Mouse (Mus musculus): ENCODE measurements around the gene Nans. TPM values are rescaled to one million over a fixed set of nuclear protein-coding genes. Genes with fewer than 3 reads are reported as not detected.
A peak's percentile ranks its signal among the peaks of the same experiment; 100 is the strongest.

Nans gene
- total and polyA plus RNA-seq, 2 experiments from 2014 or later, result 36.2 to 54.2 TPM

- no peak overlapping the region for H3K4me3 ChIP-seq (ENCODE audit: low read depth, low read length)
- H3K27me3 ChIP-seq (ENCODE audit: control insufficient read depth, insufficient read depth, low read length), result no peaks in the 10 kb centered on the region
- H3K4me1 ChIP-seq (ENCODE audit: control insufficient read depth, insufficient read depth), result peaks cover 9% of the 10 kb centered on the region; the same call in 1 of the 2 replicates
- WGBS, result 79% methylated on average over 7 of the region's 7 CpGs
- H3K9ac ChIP-seq (replicated peaks; ENCODE audit: low read depth, low read length), result no peak overlapping the region
- H3K9me3 ChIP-seq (replicated peaks; ENCODE audit: control insufficient read depth, low read length), result no peaks in the 10 kb centered on the region
- DNase-seq (ENCODE audit: low spot score), result no peak
- H3K36me3 ChIP-seq (replicated peaks; ENCODE audit: control insufficient read depth, insufficient read depth, low read length), result peaks cover 74% of the 10 kb centered on the region
- ATAC-seq (ENCODE audit: insufficient read depth, low read depth), result peak; percentile 57; the same call in 1 of the 2 replicates
- TF ChIP-seq EP300 (IDR thresholded peaks at IDR 0.05; ENCODE audit: low read depth) (no peak), CTCF (IDR thresholded peaks at IDR 0.05; ENCODE audit: low read depth) (peak; percentile 48)
- H3K4me2 ChIP-seq (ENCODE audit: low read depth, low read length), result no peak overlapping the region
- H3K27ac ChIP-seq (ENCODE audit: low read depth), result no peak overlapping the region
Measured at GRCm38 (mm10) chr4:46463130-46463830, 25.8 kb upstream of the Nans start.

GRCm38 (mm10) chr4:46465740-46466139 lies 23.3 kb upstream of the Nans start:
- DNase-seq (ENCODE audit: low spot score) (no peak), ATAC-seq (ENCODE audit: insufficient read depth, low read depth) (no peak)
- Histone ChIP-seq H3K9me3 (replicated peaks; ENCODE audit: control insufficient read depth, low read length) (no peaks in the 10 kb centered on the region), H3K9ac (replicated peaks; ENCODE audit: low read depth, low read length) (no peak overlapping the region), H3K4me1 (ENCODE audit: control insufficient read depth, insufficient read depth) (0 out of 2 replicates have a peak, but pooled peaks cover 9% of the 10 kb centered on the region), H3K27me3 (ENCODE audit: control insufficient read depth, insufficient read depth, low read length) (no peaks in the 10 kb centered on the region), H3K27ac (ENCODE audit: low read depth) (no peak overlapping the region), H3K4me3 (ENCODE audit: low read depth, low read length) (no peak overlapping the region), H3K36me3 (replicated peaks; ENCODE audit: control insufficient read depth, insufficient read depth, low read length) (peaks cover 88% of the 10 kb centered on the region), H3K4me2 (ENCODE audit: low read depth, low read length) (no peak overlapping the region)
- 89% methylated on average over 3 of the region's 3 CpGs for WGBS
- no peak for TF ChIP-seq EP300 (IDR thresholded peaks at IDR 0.05; ENCODE audit: low read depth)
- peak; percentile 37; the same call in 1 of the 2 replicates for TF ChIP-seq CTCF (IDR thresholded peaks at IDR 0.05; ENCODE audit: low read depth)

GRCm38 (mm10) chr4:46475101-46475500 lies 13.9 kb upstream of the Nans start:
- no peaks in the 10 kb centered on the region for H3K9me3 ChIP-seq (replicated peaks; ENCODE audit: control insufficient read depth, low read length)
- DNase-seq (ENCODE audit: low spot score) (no peak), ATAC-seq (ENCODE audit: insufficient read depth, low read depth) (no peak)
- no peak overlapping the region for H3K9ac ChIP-seq (replicated peaks; ENCODE audit: low read depth, low read length)
- H3K27me3 ChIP-seq (ENCODE audit: control insufficient read depth, insufficient read depth, low read length), result no peaks in the 10 kb centered on the region
- no peaks in the 10 kb centered on the region for H3K4me1 ChIP-seq (ENCODE audit: control insufficient read depth, insufficient read depth)
- no peak overlapping the region for H3K27ac ChIP-seq (ENCODE audit: low read depth)
- peaks cover 51% of the 10 kb centered on the region for H3K36me3 ChIP-seq (replicated peaks; ENCODE audit: control insufficient read depth, insufficient read depth, low read length)
- no peak overlapping the region for H3K4me2 ChIP-seq (ENCODE audit: low read depth, low read length)
- no peak overlapping the region for H3K4me3 ChIP-seq (ENCODE audit: low read depth, low read length)
- TF ChIP-seq CTCF (IDR thresholded peaks at IDR 0.05; ENCODE audit: low read depth) (no peak), EP300 (IDR thresholded peaks at IDR 0.05; ENCODE audit: low read depth) (no peak)
- 89% methylated on average over 5 of the region's 5 CpGs for WGBS

GRCm38 (mm10) chr4:46479081-46479480 lies 10.0 kb upstream of the Nans start:
- DNase-seq (ENCODE audit: low spot score) (no peak), ATAC-seq (ENCODE audit: insufficient read depth, low read depth) (no peak)
- Histone ChIP-seq H3K27ac (ENCODE audit: low read depth) (no peak overlapping the region), H3K36me3 (replicated peaks; ENCODE audit: control insufficient read depth, insufficient read depth, low read length) (peaks cover 20% of the 10 kb centered on the region), H3K4me1 (ENCODE audit: control insufficient read depth, insufficient read depth) (no peaks in the 10 kb centered on the region), H3K4me2 (ENCODE audit: low read depth, low read length) (no peak overlapping the region), H3K9me3 (replicated peaks; ENCODE audit: control insufficient read depth, low read length) (no peaks in the 10 kb centered on the region), H3K4me3 (ENCODE audit: low read depth, low read length) (no peak overlapping the region), H3K27me3 (ENCODE audit: control insufficient read depth, insufficient read depth, low read length) (no peaks in the 10 kb centered on the region), H3K9ac (replicated peaks; ENCODE audit: low read depth, low read length) (no peak overlapping the region)
- WGBS, result 89% methylated on average over 2 of the region's 2 CpGs
- no peak for TF ChIP-seq CTCF (IDR thresholded peaks at IDR 0.05; ENCODE audit: low read depth)
- no peak for TF ChIP-seq EP300 (IDR thresholded peaks at IDR 0.05; ENCODE audit: low read depth)

- H3K27ac ChIP-seq (ENCODE audit: low read depth), result peak overlapping the region; percentile 79
- H3K9ac ChIP-seq (replicated peaks; ENCODE audit: low read depth, low read length), result no peak overlapping the region; the same call in 1 of the 2 replicates
- H3K27me3 ChIP-seq (ENCODE audit: control insufficient read depth, insufficient read depth, low read length), result no peaks in the 10 kb centered on the region
- TF ChIP-seq CTCF (IDR thresholded peaks at IDR 0.05; ENCODE audit: low read depth), result no peak
- no peak for TF ChIP-seq EP300 (IDR thresholded peaks at IDR 0.05; ENCODE audit: low read depth)
- peaks cover 12% of the 10 kb centered on the region for H3K4me1 ChIP-seq (ENCODE audit: control insufficient read depth, insufficient read depth)
- no peak overlapping the region for H3K4me2 ChIP-seq (ENCODE audit: low read depth, low read length)
- H3K4me3 ChIP-seq (ENCODE audit: low read depth, low read length), result no peak overlapping the region
- no peaks in the 10 kb centered on the region for H3K36me3 ChIP-seq (replicated peaks; ENCODE audit: control insufficient read depth, insufficient read depth, low read length)
- ATAC-seq (ENCODE audit: insufficient read depth, low read depth) (peak; percentile 59), DNase-seq (ENCODE audit: low spot score) (peak; percentile 76)
- no peaks in the 10 kb centered on the region for H3K9me3 ChIP-seq (replicated peaks; ENCODE audit: control insufficient read depth, low read length)
- WGBS, result 29% methylated on average over 14 of the region's 14 CpGs
Measured at GRCm38 (mm10) chr4:46485696-46486417, 3.2 kb upstream of the Nans start.
